Mouse (Mus musculus) lung, postnatal 10 days (tissue): ENCODE results near the gene Olfr479.
"Not testable (repeated sequence)": the region's sequence is repeated elsewhere in the genome, so short reads cannot be mapped to it uniquely, and the experiment has no call there.

Experiments
- DNase-seq: peaks from one replicate; pipeline ENCODE4 v3.0.0; 2021

The Olfr479 gene

DNA sequence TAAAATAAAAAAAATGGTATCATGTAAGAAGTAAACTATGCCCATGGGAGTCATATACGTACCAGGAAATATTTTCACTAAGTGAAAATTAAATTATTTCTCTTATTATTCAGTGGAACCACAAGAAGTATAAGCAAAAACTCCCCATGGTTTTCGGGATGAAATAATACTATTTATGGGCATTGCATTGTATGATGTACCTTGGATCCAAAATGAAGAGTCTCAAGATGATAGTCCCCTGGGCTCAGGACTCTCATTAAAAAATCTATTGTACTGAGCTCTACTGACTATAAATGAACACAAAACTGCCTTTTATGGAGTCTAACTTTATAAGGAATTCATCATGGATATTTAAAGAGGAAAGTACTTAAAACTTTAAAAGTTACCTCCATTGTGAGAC, at the start of gene Olfr479:
Olfr479 (plus strand) TSS at position 301 of the 400 bp plus-strand sequence.
- DNase-seq: no peak

DNA sequence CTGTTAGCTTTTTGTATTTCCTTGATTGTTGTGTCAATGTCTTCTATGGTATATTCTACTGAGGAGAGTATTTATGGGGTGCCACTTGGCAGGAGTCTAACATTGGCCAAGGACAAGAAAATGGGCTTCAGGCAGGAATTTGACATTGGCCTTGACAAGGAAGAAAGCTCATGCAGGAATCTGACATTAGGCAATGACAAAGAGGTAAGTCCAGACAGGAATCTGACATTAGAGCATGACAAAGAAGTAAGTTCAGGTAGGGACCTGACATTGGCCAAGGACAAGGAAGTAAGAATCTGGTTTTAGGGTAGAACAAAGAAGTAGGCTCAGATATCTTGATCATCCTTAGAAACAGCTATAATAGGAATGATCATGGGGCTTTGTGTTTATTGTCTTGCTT, 36.2 kb upstream of the Olfr479 start:
- DNase-seq: not testable (repeated sequence)

DNA sequence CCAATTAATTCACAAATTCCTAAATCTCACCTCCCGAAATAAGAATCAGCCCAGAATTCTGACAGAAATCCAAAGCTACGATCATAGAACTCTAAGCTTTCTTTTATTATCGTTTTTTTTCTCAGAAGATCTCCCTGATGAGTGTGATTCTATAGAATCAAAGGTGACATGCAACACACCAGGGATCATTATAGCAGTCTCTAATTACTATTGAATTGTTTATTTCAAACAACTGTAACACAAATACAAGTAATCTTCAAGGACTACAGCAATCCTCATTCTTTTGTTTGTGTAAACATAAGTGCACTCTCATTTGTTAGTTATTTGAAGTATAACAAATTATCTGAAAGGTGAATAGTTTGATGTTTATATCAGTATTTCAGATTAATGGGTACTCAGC, 16.6 kb upstream of the Olfr479 start, which contains the start of gene Olfr478:
Olfr478 (minus strand) TSS at position 101 of the 400 bp plus-strand sequence.
- DNase-seq: no peak

- DNase-seq: no peak
These were observed 16.8 kb downstream of the Olfr479 start, which contains the start of gene Olfr480 for GRCm38 (mm10) chr7:108067246-108067645. TSS of gene Olfr480 (minus strand) at chr7:108067346.

DNA sequence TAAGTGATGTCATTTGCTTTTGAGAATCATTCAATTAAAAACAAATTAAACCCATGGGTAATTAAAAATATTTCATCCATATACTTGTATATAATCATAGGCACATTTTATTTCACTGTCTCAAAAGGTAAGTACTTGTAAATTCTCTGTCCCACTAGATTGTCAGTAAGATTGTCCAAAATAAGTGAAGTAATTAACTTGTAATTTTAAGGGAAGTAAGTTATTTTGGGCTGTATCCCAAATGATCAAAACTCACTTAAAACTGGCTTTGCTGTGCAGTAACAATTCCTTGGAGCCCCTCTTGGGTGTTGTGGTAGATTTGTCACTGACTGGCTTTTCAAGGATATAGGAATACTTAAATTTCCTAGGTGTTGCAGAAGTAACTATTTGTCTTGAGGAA, 29.1 kb downstream of the Olfr479 start, which contains the start of gene Olfr481:
Olfr481 (plus strand) TSS at position 301 of the 400 bp plus-strand sequence.
- no peak for DNase-seq

DNA sequence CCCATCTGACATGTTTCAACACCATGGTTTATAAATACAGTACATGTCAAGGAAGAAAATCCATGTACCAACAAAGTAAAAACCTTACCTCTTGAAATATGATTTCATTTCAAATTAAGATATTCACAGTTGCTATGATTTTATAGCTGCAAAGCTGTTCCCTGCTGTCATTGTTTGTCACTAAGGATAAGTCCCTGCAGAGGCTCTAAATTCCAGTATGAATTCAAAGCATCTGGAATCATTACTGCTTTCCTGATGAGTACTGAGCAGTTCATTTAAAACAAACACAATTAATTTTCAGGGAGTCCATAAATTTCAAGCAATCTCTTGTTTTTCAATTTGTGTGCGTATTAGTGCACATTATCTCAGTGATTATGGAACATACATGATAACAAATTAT, 47.0 kb downstream of the Olfr479 start, which contains the start of gene Olfr482:
Olfr482 (minus strand) TSS at position 101 of the 400 bp plus-strand sequence.
- DNase-seq: no peak

GRCm38 (mm10) chr7:108100549-108100948, 50.1 kb downstream of the Olfr479 start, which contains the start of gene Olfr483:
TSS of gene Olfr483 (plus strand) at chr7:108100849.
- DNase-seq: no peak
